ENCODE assay signal across 8 mouse cellular contexts in the genomic region with DNA sequence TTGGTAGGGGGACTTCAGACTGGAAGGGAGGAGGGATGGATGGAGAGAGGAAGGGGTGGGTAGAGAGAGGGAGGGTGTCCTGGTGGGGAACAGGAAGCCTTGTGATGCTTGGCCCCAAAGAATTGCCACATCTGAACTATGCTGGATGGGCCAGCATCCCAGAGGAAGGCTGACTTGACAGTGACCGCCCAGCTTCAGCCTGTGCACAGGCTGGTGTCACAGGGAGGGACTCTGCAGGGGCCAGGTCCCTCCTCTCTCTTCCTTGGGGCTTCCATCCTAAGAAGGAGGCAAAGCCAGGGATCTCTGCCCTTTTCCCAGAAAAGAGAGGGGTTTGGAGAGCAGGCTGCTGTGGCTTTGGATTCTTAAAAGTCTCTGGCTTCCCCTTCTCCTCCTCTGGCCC. TPM values are rescaled to one million over a fixed set of nuclear protein-coding genes. Genes with fewer than 3 reads are reported as not detected.
DNase-seq lines count a peak whose midpoint lies in the region; ATAC-seq lines count a peak whose summit lies in the region.

No protein-coding gene starts in this region.

- no peak for DNase-seq in hindbrain, embryonic 14.5 days (ENCODE audit: low spot score)
- peak; percentile 44 for DNase-seq in urinary bladder, postnatal 14 days (ENCODE audit: low spot score)
- no peak for DNase-seq in urinary bladder, adult 2 months (ENCODE audit: low spot score)
- no peak for DNase-seq in limb, embryonic 11.5 days (ENCODE audit: low spot score)
- DNase-seq in right cerebral cortex, adult 18-20 months = no peak
- no peak for DNase-seq in spleen, postnatal 36 days (ENCODE audit: low spot score in 2 of 2)
- DNase-seq in adrenal gland, adult 2 months = no peak

- H3K4me1 ChIP-seq in hindbrain, embryonic 12.5 days = peaks cover 15% of the 10 kb centered on the region
- peaks cover 8% of the 10 kb centered on the region; the same call in 1 of the 2 replicates for H3K4me1 ChIP-seq in hindbrain, embryonic 14.5 days (replicated peaks; ENCODE audit: control insufficient read depth, insufficient read depth, low read length)
- H3K4me1 ChIP-seq in limb, embryonic 11.5 days (ENCODE audit: control insufficient read depth, insufficient read depth, low read length) = peaks cover 39% of the 10 kb centered on the region

- no peaks in the 10 kb centered on the region for H3K27me3 ChIP-seq in hindbrain, embryonic 12.5 days
- H3K27me3 ChIP-seq in hindbrain, embryonic 14.5 days (ENCODE audit: control insufficient read depth, insufficient read depth, low read length) = no peaks in the 10 kb centered on the region
- H3K27me3 ChIP-seq in limb, embryonic 11.5 days (ENCODE audit: control insufficient read depth, insufficient read depth, low read length) = no peaks in the 10 kb centered on the region

- WGBS in hindbrain, embryonic 12.5 days = 82% methylated on average over 1 of the region's 1 CpGs
- 64% methylated on average over 1 of the region's 1 CpGs for WGBS in hindbrain, embryonic 14.5 days
- WGBS in limb, embryonic 11.5 days = 72% methylated on average over 1 of the region's 1 CpGs

- H3K4me3 ChIP-seq in hindbrain, embryonic 12.5 days = no peak overlapping the region
- H3K4me3 ChIP-seq in hindbrain, embryonic 14.5 days (replicated peaks; ENCODE audit: low read length) = no peak overlapping the region
- no peak overlapping the region for H3K4me3 ChIP-seq in limb, embryonic 11.5 days (ENCODE audit: low read depth, low read length)

- peak overlapping the region; percentile 56; the same call in 1 of the 2 replicates for H3K27ac ChIP-seq in hindbrain, embryonic 12.5 days
- no peak overlapping the region for H3K27ac ChIP-seq in hindbrain, embryonic 14.5 days
- H3K27ac ChIP-seq in limb, embryonic 11.5 days (replicated peaks; ENCODE audit: low read depth, low read length) = peak overlapping the region; percentile 84

- no peak overlapping the region for H3K9ac ChIP-seq in hindbrain, embryonic 12.5 days
- H3K9ac ChIP-seq in hindbrain, embryonic 14.5 days = no peak overlapping the region
- H3K9ac ChIP-seq in limb, embryonic 11.5 days (ENCODE audit: low read length) = 0 out of 2 replicates have a peak overlapping the region, but pooled peaks have one; percentile 9

- no peak for ATAC-seq in hindbrain, embryonic 12.5 days (ENCODE audit: low FRiP score)
- no peak for ATAC-seq in hindbrain, embryonic 14.5 days (ENCODE audit: low FRiP score)
- ATAC-seq in limb, embryonic 11.5 days (ENCODE audit: insufficient number of reproducible peaks, low FRiP score, low TSS enrichment, low read depth) = no peak

- no peak overlapping the region for H3K4me2 ChIP-seq in hindbrain, embryonic 12.5 days (replicated peaks)
- H3K4me2 ChIP-seq in hindbrain, embryonic 14.5 days (replicated peaks) = no peak overlapping the region
- H3K4me2 ChIP-seq in limb, embryonic 11.5 days (ENCODE audit: low read depth, severe bottlenecking) = peak overlapping the region; percentile 22; the same call in 1 of the 2 replicates

- no peaks in the 10 kb centered on the region for H3K9me3 ChIP-seq in hindbrain, embryonic 12.5 days (replicated peaks)
- H3K9me3 ChIP-seq in hindbrain, embryonic 14.5 days (ENCODE audit: control insufficient read depth, low read length) = no peaks in the 10 kb centered on the region
- H3K9me3 ChIP-seq in limb, embryonic 11.5 days (ENCODE audit: control insufficient read depth, low read length) = no peaks in the 10 kb centered on the region

- no peaks in the 10 kb centered on the region for H3K36me3 ChIP-seq in hindbrain, embryonic 12.5 days
- H3K36me3 ChIP-seq in hindbrain, embryonic 14.5 days (replicated peaks; ENCODE audit: control insufficient read depth, insufficient read depth) = no peaks in the 10 kb centered on the region
- no peaks in the 10 kb centered on the region for H3K36me3 ChIP-seq in limb, embryonic 11.5 days (ENCODE audit: control insufficient read depth, insufficient read depth, low read length)

RNA-seq across cellular contexts. Expression of gene Timp2, which starts 7.0 kb away (rescaled TPM):
- 66.2 and 68.3 TPM in 2 replicates for polyA plus RNA-seq in hindbrain, embryonic 12.5 days (2016; fragmentation: Nextera tagmentation; extraction: Ambion mirVana)
- polyA plus RNA-seq in hindbrain, embryonic 14.5 days (2014; fragmentation: Nextera tagmentation; extraction: Ambion mirVana) = 94.3 and 114 TPM in 2 replicates
- 600 and 646 TPM in 2 replicates for polyA plus RNA-seq in urinary bladder, adult 2 months (2012; rRNA removed)
- 64.4 and 68.4 TPM in 2 replicates for polyA plus RNA-seq in limb, embryonic 11.5 days (2014; fragmentation: Nextera tagmentation; extraction: Ambion mirVana)
- 100 to 1,000 TPM in 1 of 2 experiments, 10 to 100 TPM in 1; 89.7 to 198 TPM for total RNA-seq in adrenal gland, adult 2 months (2021)
- polyA plus RNA-seq in adrenal gland, adult 2 months (2012; rRNA removed) = 79.4 and 126 TPM in 2 replicates

RNA-seq across cellular contexts. Expression of gene Cep295nl, which starts 20.2 kb away (rescaled TPM):
- 0.43 and 0.48 TPM in 2 replicates for polyA plus RNA-seq in hindbrain, embryonic 12.5 days (2016; fragmentation: Nextera tagmentation; extraction: Ambion mirVana)
- 0.17 TPM in 1 of 2 replicates, not detected in the other for polyA plus RNA-seq in hindbrain, embryonic 14.5 days (2014; fragmentation: Nextera tagmentation; extraction: Ambion mirVana)
- 1.3 and 2.3 TPM in 2 replicates for polyA plus RNA-seq in urinary bladder, adult 2 months (2012; rRNA removed)
- polyA plus RNA-seq in limb, embryonic 11.5 days (2014; fragmentation: Nextera tagmentation; extraction: Ambion mirVana) = 0.21 and 0.53 TPM in 2 replicates
- total RNA-seq in adrenal gland, adult 2 months (2021) = under 1 TPM; 0.46 to 0.93 TPM
- 0.12 TPM in 1 of 2 replicates, not detected in the other for polyA plus RNA-seq in adrenal gland, adult 2 months (2012; rRNA removed)

RNA-seq across cellular contexts. Expression of gene Lgals3bp, which starts 39.4 kb away (rescaled TPM):
- polyA plus RNA-seq in hindbrain, embryonic 12.5 days (2016; fragmentation: Nextera tagmentation; extraction: Ambion mirVana) = 2.3 and 3.3 TPM in 2 replicates
- 4.0 and 4.7 TPM in 2 replicates for polyA plus RNA-seq in hindbrain, embryonic 14.5 days (2014; fragmentation: Nextera tagmentation; extraction: Ambion mirVana)
- 154 and 187 TPM in 2 replicates for polyA plus RNA-seq in urinary bladder, adult 2 months (2012; rRNA removed)
- polyA plus RNA-seq in limb, embryonic 11.5 days (2014; fragmentation: Nextera tagmentation; extraction: Ambion mirVana) = 3.6 and 4.1 TPM in 2 replicates
- 100 to 1,000 TPM in 1 of 2 experiments, 10 to 100 TPM in 1; 92.7 to 160 TPM for total RNA-seq in adrenal gland, adult 2 months (2021)
- polyA plus RNA-seq in adrenal gland, adult 2 months (2012; rRNA removed) = 336 and 430 TPM in 2 replicates

RNA-seq across cellular contexts. Expression of gene Cant1, which starts 56.4 kb away (rescaled TPM):
- 28.4 and 31.3 TPM in 2 replicates for polyA plus RNA-seq in hindbrain, embryonic 12.5 days (2016; fragmentation: Nextera tagmentation; extraction: Ambion mirVana)
- 25.4 and 26.9 TPM in 2 replicates for polyA plus RNA-seq in hindbrain, embryonic 14.5 days (2014; fragmentation: Nextera tagmentation; extraction: Ambion mirVana)
- polyA plus RNA-seq in urinary bladder, adult 2 months (2012; rRNA removed) = 38.2 and 41.2 TPM in 2 replicates
- 23.9 and 27.1 TPM in 2 replicates for polyA plus RNA-seq in limb, embryonic 11.5 days (2014; fragmentation: Nextera tagmentation; extraction: Ambion mirVana)
- total RNA-seq in adrenal gland, adult 2 months (2021) = 10 to 100 TPM; 28.8 to 35.6 TPM
- 59.5 and 66.8 TPM in 2 replicates for polyA plus RNA-seq in adrenal gland, adult 2 months (2012; rRNA removed)

Comparison
In these comparisons a context has a peak if more than half of its experiments do, and no peak if none do; other contexts are left out.
1. RNA of gene Lgals3bp, which starts 39.4 kb away (polyA plus RNA-seq): 336 to 430 TPM in adrenal gland, adult 2 months and 154 to 187 TPM in urinary bladder, adult 2 months; 4.0 to 4.7 TPM in hindbrain, embryonic 14.5 days, 3.6 to 4.1 TPM in limb, embryonic 11.5 days and 2.3 to 3.3 TPM in hindbrain, embryonic 12.5 days; every median in the first group is over 10 times any median in the second.